Mouse (Mus musculus) heart, postnatal 0 days (tissue): ENCODE measurements around the gene Ilkap. TPM values are rescaled to one million over a fixed set of nuclear protein-coding genes. Genes with fewer than 3 reads are reported as not detected.

ENCODE experiments used
- ATAC-seq: fragments of 200-750 bp; cut with Nextera tagmentation; 2 replicates; pipeline ENCODE4 v1.8.0; 2017; ENCODE audit warnings: low read depth, moderate number of reproducible peaks, moderate library complexity; ENCODE audit not compliant: insufficient read depth
- DNase-seq: peaks from one replicate; pipeline ENCODE4 v3.0.0-alpha.2; 2016; ENCODE audit warnings: low spot score
- H3K27ac ChIP-seq: fragments of 300-500 bp; sonication (generic); 2 replicates; pipeline ENCODE4 v1.5.1; 2014; ENCODE audit warnings: low read depth, mild to moderate bottlenecking
- H3K27me3 ChIP-seq: fragments of 300-500 bp; sonication (generic); 2 replicates; pipeline ENCODE4 v1.6.1; 2014; ENCODE audit warnings: low read length, mixed read lengths; ENCODE audit not compliant: control insufficient read depth, insufficient read depth
- H3K36me3 ChIP-seq: fragments of 300-500 bp; sonication (generic); replicated peaks from 2 replicates; pipeline ENCODE4 v1.6.1; 2014; ENCODE audit warnings: low read length, mixed read lengths; ENCODE audit not compliant: control insufficient read depth, insufficient read depth
- H3K4me1 ChIP-seq: fragments of 300-500 bp; sonication (generic); 2 replicates; pipeline ENCODE4 v1.6.1; 2014; ENCODE audit warnings: antibody characterized with exemption; ENCODE audit not compliant: control insufficient read depth, insufficient read depth
- H3K4me2 ChIP-seq: fragments of 300-500 bp; sonication (generic); 2 replicates; pipeline ENCODE4 v1.6.1; 2014; ENCODE audit warnings: low read depth, mild to moderate bottlenecking, low read length, moderate library complexity
- H3K4me3 ChIP-seq: fragments of 300-500 bp; sonication (generic); 2 replicates; pipeline ENCODE4 v1.5.1; 2014; ENCODE audit warnings: low read depth, low read length
- H3K9ac ChIP-seq: fragments of 300-500 bp; sonication (generic); replicated peaks from 2 replicates; pipeline ENCODE4 v1.6.1; 2014; ENCODE audit warnings: low read depth, low read length, mixed read lengths
- H3K9me3 ChIP-seq: fragments of 300-500 bp; sonication (generic); replicated peaks from 2 replicates; pipeline ENCODE4 v1.6.1; 2016; ENCODE audit warnings: low read length; ENCODE audit not compliant: control insufficient read depth
- CTCF ChIP-seq: IDR thresholded peaks from 2 replicates; pipeline ENCODE4 v1.5.1; 2016; ENCODE audit warnings: antibody characterized with exemption, control low read depth, low read depth
- EP300 ChIP-seq: IDR thresholded peaks from 2 replicates; pipeline ENCODE4 v1.6.1; 2016; ENCODE audit warnings: antibody characterized with exemption, low read depth
- WGBS: fragments of 180-500 bp; shearing (Covaris S2); extraction: QIAGEN DNeasy Blood & Tissue Kit; methylation state at CpG from one replicate; pipeline ENCODE4 v1.1.7; 2014; 5-methylcytosine and 5-hydroxymethylcytosine counted together
- polyA plus RNA-seq: library from polyadenylated mRNA; unstranded; fragments of >200 nt; fragmentation: Nextera tagmentation; extraction: Ambion mirVana; gene quantifications from 2 replicates; pipeline ENCODE4 v1.2.1, GENCODE M21; 2015
- total RNA-seq: library from RNA; depleted of rRNA; stranded (reverse); fragments of >200 nt; gene quantifications from 2 replicates; pipeline ENCODE4 v1.2.3, GENCODE M21; 2014; ENCODE audit warnings: low replicate concordance

Gene Ilkap
- total and polyA plus RNA-seq, 2 experiments from 2014 or later: 70.5 to 71.4 TPM

- Histone ChIP-seq H3K27ac (no peak overlapping the region), H3K27me3 (no peaks in the 10 kb centered on the region), H3K9me3 (no peaks in the 10 kb centered on the region), H3K4me2 (no peak overlapping the region), H3K4me1 (peaks cover 10% of the 10 kb centered on the region), H3K9ac (no peak overlapping the region), H3K36me3 (peaks cover 91% of the 10 kb centered on the region), H3K4me3 (no peak overlapping the region)
- ATAC-seq: peak; percentile 74
- peak; percentile 84 for DNase-seq
- 59% methylated on average over 7 of the region's 7 CpGs for WGBS
- TF ChIP-seq EP300: no peak
- peak; percentile 93 for TF ChIP-seq CTCF
These were observed 18.0 kb downstream of the Ilkap start for GRCm38 (mm10) chr1:91380453-91381090.

- 85% methylated on average over 6 of the region's 6 CpGs for WGBS
- ATAC-seq: no peak
- peaks cover 74% of the 10 kb centered on the region for H3K36me3 ChIP-seq
These were observed 25.2 kb downstream of the Ilkap start for GRCm38 (mm10) chr1:91373414-91373835.

GRCm38 (mm10) chr1:91370055-91370454 lies 28.6 kb downstream of the Ilkap start:
- H3K9me3 ChIP-seq: no peaks in the 10 kb centered on the region
- H3K27ac ChIP-seq: no peak overlapping the region
- no peak overlapping the region for H3K4me3 ChIP-seq
- no peak for DNase-seq
- H3K4me1 ChIP-seq: peaks cover 12% of the 10 kb centered on the region
- TF ChIP-seq EP300 (no peak), CTCF (no peak)
- peaks cover 41% of the 10 kb centered on the region for H3K36me3 ChIP-seq
- ATAC-seq: peak; percentile 26; the same call in 1 of the 2 replicates
- 75% methylated on average over 23 of the region's 23 CpGs for WGBS
- H3K4me2 ChIP-seq: no peak overlapping the region
- no peak overlapping the region for H3K9ac ChIP-seq
- no peaks in the 10 kb centered on the region for H3K27me3 ChIP-seq

More at GRCm38 (mm10) chr1:91373414-91373835, 25.2 kb downstream of the Ilkap start:
- Histone ChIP-seq H3K9me3 (no peaks in the 10 kb centered on the region), H3K4me2 (no peak overlapping the region), H3K9ac (no peak overlapping the region), H3K4me3 (no peak overlapping the region), H3K27me3 (no peaks in the 10 kb centered on the region), H3K4me1 (0 out of 2 replicates have a peak, but pooled peaks cover under 1% of the 10 kb centered on the region), H3K27ac (no peak overlapping the region)
- DNase-seq: no peak
- TF ChIP-seq EP300 (no peak), CTCF (no peak)

- Histone ChIP-seq H3K27ac (no peak overlapping the region), H3K27me3 (no peaks in the 10 kb centered on the region), H3K9ac (no peak overlapping the region), H3K9me3 (no peaks in the 10 kb centered on the region), H3K4me1 (peaks cover 12% of the 10 kb centered on the region), H3K36me3 (peaks cover 34% of the 10 kb centered on the region), H3K4me2 (no peak overlapping the region), H3K4me3 (no peak overlapping the region)
- DNase-seq: no peak
- TF ChIP-seq CTCF: no peak
- no peak for TF ChIP-seq EP300
- ATAC-seq: no peak
- WGBS: 72% methylated on average over 4 of the region's 4 CpGs
These were observed 29.2 kb downstream of the Ilkap start for GRCm38 (mm10) chr1:91369408-91369807.

- ATAC-seq: no peak
- Histone ChIP-seq H3K27ac (no peak overlapping the region), H3K4me2 (no peak overlapping the region), H3K9me3 (no peaks in the 10 kb centered on the region; the same call in 1 of the 2 replicates), H3K27me3 (no peaks in the 10 kb centered on the region), H3K9ac (no peak overlapping the region), H3K36me3 (peaks cover 19% of the 10 kb centered on the region), H3K4me3 (no peak overlapping the region), H3K4me1 (peaks cover 12% of the 10 kb centered on the region)
- no peak for TF ChIP-seq EP300
- no peak for TF ChIP-seq CTCF
- DNase-seq: no peak
- 98% methylated on average over 3 of the region's 3 CpGs for WGBS
These were observed 31.3 kb downstream of the Ilkap start for GRCm38 (mm10) chr1:91367295-91367694.
